Mouse (Mus musculus) left cerebral cortex, adult 9 months (tissue): ENCODE results near the gene Itga10.
"Not testable (repeated sequence)": the region's sequence is repeated elsewhere in the genome, so short reads cannot be mapped to it uniquely, and the experiment has no call there.

ENCODE experiments used
- DNase-seq, 2 experiments: peaks; one replicate each; pipeline ENCODE4 v3.0.0; 2022; ENCODE audit warnings: low spot score in 2 of 2

Gene Itga10

DNA sequence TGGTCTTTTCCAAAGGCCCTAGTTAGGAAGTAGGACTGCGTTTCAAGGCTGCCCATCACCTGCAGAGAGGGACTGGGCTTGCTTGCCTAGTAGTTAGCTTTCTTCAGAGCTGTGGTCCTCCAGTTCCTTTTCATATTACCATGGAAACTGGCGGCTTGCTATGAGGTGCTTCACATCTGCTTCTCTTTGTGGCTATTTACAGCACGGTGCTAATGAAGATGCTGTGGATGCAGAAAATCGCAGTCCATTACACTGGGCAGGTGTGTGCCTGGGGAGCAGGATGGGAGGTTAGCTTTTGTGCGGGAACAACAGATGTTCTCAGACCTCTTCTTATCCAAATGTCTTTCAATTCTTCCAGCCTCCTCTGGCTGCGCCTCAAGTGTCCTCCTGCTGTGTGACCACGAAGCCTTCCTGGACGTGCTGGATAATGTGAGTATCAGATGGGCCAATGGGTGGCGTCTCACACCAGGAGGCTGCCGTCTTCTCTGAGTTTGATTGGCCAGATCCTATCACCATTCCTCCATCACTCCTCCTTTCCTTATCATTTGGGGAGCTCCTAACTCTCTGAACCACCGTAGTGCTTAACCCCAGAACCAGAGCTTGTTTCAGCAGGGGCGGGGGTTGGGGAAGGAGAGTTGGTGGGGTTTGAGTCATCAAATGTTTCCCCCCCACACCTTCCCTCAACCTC lies 35.0 kb downstream of the Itga10 start:
- no peak for DNase-seq

DNA sequence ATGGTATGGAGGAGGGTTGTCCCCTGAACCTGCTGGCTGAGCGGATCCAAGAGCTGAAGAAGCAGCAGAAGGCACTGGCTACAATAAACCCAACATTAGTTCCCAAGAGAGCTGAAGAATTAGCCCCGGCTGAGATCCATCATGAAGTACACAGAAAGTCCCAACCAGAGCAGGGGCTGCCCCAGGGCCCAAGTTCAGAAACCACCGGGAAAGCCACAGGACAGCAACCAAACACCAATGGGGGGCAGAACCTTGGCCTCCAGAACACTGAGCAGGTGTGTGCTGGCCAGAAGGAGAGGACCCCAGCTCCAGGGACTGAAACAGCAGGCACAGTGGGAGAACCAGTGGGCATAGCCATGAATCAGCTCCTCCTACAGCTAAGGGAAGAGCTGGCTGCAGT lies 38.1 kb downstream of the Itga10 start:
- no peak for DNase-seq

DNA sequence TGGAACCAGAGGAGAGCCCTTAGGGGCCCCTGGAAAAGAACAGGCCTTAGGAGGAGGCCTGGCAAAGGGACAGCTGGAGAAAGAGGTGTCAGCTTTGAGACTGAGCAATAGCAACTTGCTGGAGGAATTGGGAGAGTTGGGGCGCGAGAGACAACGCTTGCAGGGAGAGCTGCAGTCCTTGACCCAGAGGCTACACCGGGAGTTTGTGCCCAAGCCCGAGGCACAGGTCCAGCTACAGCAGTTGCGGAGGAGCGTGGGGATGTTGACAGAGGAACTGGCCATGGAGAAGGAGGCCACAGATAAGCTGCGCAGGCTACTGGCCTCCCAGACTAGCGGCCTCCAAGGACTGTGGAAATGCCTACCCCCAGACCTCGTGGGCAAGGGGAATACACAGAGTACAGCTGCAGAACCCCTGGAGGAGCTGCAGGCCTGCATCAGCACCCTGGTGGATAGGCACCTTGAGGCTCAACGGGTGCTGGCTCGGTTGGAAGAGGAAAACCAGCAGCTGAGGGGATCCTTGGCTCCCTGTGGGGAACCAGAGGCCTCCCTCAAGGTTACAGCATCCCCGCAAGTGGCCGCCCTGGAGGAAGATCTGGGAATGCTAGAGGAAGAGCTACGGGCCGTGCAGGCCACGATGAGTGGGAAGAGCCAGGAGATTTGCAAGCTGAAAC lies 38.9 kb downstream of the Itga10 start:
- no peak for DNase-seq

DNA sequence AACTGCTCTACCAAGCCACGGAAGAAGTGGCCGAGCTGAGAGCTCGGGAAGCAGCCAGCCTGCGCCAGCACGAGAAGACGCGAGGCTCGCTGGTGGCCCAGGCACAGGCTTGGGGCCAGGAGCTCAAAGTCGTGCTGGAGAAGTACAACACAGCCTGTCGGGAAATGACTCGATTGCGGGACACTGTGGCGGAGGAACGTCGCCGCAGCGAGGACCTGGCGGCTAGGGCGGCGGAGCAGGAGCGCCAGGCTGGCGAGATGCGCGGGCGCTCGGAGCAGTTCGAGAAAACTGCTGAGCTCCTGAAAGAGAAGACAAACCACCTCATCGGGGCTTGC lies 39.4 kb downstream of the Itga10 start:
- DNase-seq: no peak

GRCm38 (mm10) chr3:96686057-96686456 lies 40.7 kb downstream of the Itga10 start:
- DNase-seq: not testable (repeated sequence)

DNA sequence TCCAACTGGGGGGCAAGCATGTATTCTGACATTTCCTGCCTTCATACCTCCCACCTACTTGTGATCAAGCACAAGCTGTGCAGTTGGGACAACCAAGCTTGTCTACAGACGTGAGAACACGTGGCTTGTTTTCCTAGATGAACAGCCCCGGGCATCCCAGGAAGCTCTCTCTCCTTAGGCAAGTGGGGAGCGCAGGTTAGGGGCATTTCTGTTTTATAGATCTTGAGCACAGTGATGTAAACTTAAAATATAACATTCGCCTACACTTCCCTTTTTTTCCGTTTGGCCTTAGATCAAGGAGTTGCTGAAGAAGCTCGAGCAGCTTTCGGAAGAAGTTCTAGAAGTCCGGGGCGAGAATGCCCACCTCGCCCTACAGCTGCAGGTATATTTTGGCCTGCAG lies 43.5 kb downstream of the Itga10 start:
- DNase-seq: no peak

DNA sequence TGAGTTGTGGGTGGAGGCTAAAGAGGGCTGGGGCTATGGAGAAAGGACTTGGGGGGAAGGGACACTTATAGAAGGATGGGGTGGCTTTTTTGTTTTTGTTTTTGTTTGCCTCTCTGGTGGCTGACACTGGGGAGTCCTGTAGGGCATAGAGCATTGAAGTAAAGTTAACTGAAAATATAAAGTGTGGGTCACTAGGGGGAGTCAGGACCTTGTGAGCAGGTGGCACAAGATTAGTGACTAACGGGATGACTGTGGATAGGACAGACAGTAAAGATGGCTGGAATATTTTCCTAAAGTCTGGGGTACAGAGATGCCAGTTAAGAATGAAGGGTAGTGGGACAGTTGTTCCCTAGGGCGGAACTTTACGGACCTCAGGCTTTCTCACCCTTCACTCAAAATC lies 44.9 kb downstream of the Itga10 start:
- DNase-seq: no peak

DNA sequence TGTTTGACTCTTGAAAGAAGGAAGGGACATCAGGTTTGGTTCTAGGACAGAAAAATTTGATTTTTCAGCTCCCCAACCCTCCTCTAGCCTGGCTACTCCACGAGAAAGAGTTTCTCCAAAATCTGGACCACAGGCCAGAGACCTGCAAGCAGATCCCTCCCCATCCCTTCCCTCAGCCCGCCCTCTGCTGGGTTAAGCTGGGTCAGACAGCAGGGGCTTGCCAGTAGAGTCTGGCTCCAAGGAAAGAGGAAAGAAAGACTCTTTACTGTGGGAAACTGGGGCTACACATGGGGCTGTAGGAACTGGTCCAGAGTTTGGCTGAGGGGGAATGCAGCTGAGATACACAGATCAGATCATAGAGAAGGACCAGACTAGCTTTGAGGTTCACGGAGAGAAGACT lies 47.1 kb downstream of the Itga10 start:
- no peak for DNase-seq

GRCm38 (mm10) chr3:96693579-96693978 lies 48.2 kb downstream of the Itga10 start:
- DNase-seq: no peak

DNA sequence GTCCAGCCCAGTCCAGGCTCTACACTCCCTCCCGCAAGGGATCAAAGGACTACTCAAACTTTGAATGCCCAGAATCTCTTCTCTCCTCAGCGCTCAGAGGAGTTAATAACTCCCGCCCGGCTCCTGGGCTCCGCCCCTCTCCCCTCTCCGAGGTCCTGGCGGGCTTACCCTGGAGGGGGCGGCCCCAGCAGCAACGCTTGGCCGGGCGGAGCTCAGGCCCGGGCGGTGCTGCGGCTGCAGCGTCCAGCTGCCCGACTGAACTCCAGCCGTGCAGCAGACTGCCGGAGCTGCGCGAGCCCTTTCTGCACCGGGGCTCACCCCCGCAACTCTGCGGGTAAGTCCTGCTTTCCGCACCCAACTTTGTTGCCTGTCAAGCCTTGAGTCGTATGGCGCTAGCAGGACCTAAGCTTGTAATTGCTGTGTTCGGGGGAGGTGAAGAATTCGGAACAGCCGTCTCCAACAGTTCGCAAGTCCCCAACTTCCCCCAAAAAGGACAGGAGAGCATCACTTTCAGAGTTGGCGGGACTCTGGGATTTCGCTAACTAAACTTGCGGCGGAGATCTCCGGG lies 50.9 kb downstream of the Itga10 start, which contains the start of gene Pias3:
TSS of gene Pias3 (plus strand) at position 187 of the 568 bp plus-strand sequence.
- peak in 1 of 2 experiments; percentile 37 for DNase-seq

- peak; percentile 45 to 77 for DNase-seq
Measured at GRCm38 (mm10) chr3:96696766-96697732, 51.7 kb downstream of the Itga10 start.

DNA sequence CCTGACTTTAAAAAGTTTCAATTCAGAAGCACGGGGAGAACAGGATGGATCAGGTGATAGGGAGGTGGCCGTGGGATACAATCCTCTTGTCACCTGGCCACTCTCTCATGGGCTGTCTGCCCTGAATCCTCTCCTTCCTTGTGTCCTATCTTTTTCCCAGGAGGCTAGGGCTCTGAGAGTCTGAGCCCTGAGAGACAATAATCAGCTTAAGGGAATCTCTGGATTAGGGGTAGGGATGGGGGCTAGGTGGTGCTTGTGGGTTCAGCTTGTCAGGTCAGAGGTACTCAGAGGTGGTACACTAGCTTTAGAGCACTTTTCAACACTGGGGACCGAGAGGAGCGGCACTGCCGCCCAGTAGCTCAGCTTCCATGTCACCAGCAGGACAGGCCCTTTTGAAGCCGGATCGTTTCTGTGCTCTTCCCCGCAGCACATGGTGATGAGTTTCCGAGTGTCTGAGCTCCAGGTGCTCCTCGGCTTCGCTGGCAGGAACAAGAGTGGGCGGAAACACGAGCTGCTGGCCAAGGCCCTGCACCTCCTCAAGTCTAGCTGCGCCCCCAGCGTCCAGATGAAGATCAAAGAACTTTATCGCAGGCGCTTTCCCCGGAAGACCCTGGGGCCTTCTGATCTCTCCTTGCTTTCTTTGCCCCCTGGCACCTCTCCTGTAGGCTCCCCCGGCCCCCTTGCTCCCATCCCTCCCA lies 53.8 kb downstream of the Itga10 start:
- DNase-seq: peak in 1 of 2 experiments; percentile 41

DNA sequence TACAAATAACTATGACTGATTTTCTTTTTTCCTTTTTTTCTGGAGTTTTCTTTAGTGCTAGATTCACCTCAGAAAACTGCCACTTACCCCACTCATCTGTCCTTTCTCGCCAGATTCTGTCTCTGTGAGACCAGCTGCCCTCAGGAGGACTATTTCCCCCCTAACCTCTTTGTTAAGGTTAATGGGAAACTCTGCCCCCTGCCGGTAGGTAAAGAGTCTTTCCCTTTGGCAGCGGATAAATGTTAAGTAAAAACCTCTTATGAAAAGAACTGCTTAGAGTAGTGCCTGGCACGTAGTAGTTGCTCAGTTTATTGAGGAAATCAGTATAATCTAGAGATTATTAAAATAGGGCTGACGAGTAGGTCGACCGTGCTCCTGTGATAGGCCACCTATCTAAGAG lies 55.0 kb downstream of the Itga10 start:
- no peak for DNase-seq

GRCm38 (mm10) chr3:96701003-96701402 lies 55.6 kb downstream of the Itga10 start:
- no peak for DNase-seq

DNA sequence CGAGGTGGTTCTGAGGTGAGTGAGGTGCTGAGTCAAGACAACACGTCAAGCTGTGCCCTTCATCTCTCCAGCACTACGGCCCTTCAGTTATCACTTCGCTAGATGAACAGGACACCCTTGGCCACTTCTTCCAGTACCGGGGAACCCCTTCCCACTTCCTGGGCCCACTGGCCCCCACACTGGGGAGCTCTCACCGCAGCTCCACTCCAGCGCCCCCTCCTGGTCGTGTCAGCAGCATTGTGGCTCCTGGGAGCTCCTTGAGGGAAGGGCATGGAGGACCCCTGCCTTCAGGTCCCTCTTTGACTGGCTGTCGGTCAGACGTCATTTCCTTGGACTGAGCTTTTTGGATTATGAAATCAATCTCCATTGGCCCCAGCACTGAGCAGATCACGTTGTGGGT lies 59.4 kb downstream of the Itga10 start:
- DNase-seq: no peak

DNA sequence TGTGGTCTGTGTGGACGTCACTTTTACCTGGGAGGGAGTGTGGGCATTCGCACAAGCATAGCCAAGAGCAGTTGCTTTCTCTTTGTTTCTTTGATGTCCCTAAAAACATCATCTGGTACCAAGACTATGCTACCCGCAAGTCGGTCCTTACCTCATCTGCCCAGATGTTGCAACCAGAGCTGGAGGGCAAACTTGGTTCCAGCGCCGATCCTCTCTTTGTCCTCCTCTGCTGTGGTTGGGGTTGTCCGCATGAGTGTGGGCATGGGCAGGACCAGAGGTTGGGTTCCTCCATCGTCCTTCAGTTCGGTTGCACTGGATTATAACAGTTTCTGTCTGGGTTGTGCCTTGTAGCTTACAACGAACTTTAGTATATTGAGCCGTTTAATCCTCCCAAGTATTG lies 60.8 kb downstream of the Itga10 start:
- DNase-seq: no peak

GRCm38 (mm10) chr3:96706984-96707383 lies 61.6 kb downstream of the Itga10 start:
- no peak for DNase-seq

DNA sequence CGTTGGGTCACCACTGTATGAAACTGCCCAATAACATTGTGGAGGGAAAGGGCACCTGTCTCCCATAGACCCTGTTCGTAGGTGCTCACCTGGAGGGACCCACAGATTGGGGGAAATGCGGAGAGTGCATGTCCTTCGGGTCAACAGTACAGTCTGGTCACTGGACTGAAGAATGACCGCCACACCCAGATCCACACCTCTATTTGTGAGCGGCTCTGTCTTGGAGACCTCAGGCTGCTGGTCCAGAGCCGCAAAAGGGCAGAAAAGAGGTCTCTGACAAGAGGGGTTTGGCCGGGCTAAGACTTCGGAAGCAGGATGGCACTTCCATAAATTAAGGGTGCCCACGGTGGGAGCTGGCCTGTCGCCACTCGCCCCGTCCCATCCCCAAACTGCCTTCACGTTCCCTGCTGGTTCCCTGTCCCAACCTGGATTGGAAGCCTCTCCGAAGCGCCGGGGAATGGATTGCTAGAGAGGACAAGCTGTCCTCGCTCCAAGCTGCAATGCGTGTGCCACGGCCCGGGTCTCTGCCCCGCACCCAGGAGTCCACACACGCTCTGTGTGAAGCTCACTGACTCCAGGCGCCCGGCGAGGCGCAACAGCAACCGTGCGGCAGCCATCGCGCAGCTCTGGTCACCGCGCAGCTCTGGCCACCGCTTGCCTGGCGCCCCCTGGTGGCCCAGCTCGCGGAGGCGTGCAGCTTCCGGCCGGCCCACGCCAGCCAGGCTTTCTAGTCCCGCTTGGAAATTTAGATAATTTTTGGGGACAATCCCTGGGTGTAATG lies 62.7 kb downstream of the Itga10 start, which contains the start of gene Nudt17:
TSS of gene Nudt17 (minus strand) at position 660 of the 781 bp plus-strand sequence.
- peak in 1 of 2 experiments; percentile 81 for DNase-seq

DNA sequence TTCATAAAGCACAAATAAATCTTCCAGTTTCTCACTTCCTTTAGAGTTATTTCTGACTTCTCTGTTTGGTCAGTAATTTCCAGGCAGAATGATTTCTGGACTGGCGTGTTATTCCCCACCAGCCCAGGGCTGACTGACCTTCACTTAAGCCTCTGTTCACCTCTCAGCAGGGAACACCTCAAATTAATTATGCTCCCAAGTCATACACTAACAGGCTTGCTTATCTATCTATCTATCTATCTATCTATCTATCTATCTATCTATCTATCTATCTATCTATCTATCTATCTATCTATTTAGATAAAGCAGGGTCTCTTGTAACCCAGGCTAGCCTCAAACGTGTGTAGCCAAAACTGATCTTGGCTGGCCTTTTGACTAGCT lies 63.3 kb downstream of the Itga10 start:
- no peak for DNase-seq
